Mouse (Mus musculus): ENCODE measurements at regions not wholly inside any gene's neighbourhood (a gene's known extent, or its start where the extent isn't known, plus 50 kb on each side); places are given as distances from the start of the nearest gene placed in this dataset.
"Not testable (repeated sequence)": the region's sequence is repeated elsewhere in the genome, so short reads cannot be mapped to it uniquely, and the experiment has no call there.

DNA sequence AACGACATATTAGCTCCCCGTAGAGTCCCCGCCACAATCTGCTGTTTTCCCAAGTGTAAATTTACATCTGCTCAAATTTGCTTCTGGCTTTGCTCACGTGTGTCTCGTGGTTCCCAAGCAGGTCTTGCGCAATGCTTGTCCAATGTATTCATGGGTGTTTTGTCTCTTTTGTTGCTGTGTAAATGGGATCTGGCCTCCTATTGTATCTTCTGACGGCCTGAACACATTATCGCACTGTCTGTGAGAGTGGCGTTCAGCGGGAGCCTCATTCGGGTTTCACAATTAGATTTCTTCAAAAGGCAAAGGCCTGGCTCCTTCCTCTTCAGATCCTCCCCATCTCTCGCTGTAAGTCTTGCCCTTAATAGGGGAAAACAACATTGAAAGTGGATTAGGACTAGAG is 274.5 kb downstream of the Fam19a5 start:
- no peaks in the 10 kb centered on the region for H3K36me3 ChIP-seq (ENCODE audit: poor library complexity, severe bottlenecking)
- no peaks in the 10 kb centered on the region for H3K9me3 ChIP-seq (replicated peaks)
- H3K4me3 ChIP-seq = no peak overlapping the region
- 7% methylated on average over 12 of the region's 12 CpGs for WGBS
- H3K9ac ChIP-seq = no peak overlapping the region
- H3K27ac ChIP-seq = no peak overlapping the region
- H3K4me2 ChIP-seq = no peak overlapping the region; the same call in 1 of the 2 replicates
- ATAC-seq = peak; percentile 50; the same call in 1 of the 2 replicates
- peaks cover 15% of the 10 kb centered on the region for H3K4me1 ChIP-seq
- no peaks in the 10 kb centered on the region for H3K27me3 ChIP-seq

DNA sequence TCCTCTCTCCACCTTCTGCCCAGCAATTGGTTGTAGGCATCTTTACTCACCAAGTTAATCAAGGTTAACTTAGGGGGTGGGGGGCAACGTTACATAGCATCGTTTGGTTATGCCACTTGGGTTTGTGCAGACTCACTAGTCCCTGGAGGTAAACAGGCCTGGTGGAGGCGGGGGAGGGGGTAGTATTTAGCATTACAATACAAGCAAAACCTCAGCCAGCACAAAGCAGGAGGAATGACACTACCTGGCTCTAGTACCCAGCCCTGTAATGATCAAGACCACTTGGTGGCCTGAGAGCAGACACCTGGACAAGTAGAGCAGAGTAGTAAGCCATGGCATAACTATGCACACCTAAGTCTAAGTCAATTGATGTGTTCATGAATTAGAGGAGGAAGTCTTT is 298.0 kb downstream of the Fam19a5 start:
- Histone ChIP-seq H3K36me3 (ENCODE audit: poor library complexity, severe bottlenecking) (no peaks in the 10 kb centered on the region), H3K4me3 (no peak overlapping the region), H3K9me3 (replicated peaks) (no peaks in the 10 kb centered on the region), H3K27ac (no peak overlapping the region), H3K9ac (no peak overlapping the region), H3K4me2 (no peak overlapping the region), H3K4me1 (no peaks in the 10 kb centered on the region), H3K27me3 (no peaks in the 10 kb centered on the region)
- no peak for ATAC-seq
- 46% methylated on average over 3 of the region's 3 CpGs for WGBS

DNA sequence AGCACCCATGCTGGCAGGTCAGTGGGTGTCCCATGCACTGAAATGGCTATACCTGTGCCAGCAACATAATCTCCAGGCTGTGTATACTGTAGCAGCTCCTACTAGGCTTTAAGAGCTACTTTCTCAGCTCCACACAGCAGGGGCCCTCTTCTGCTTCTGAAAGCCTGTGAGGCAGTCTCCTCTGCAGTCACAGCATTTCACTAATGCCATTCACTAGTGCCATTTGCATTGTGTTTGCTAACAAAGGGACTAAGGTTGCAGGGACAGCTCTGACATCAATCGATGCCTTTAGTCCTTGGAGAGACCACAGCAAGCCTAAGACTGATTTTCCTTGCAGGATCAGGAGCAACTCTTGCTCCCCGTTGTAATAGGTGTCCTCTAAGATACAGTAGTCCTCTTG is 315.0 kb downstream of the Fam19a5 start:
- 0% methylated on average over 2 of the region's 2 CpGs for WGBS
- Histone ChIP-seq H3K36me3 (ENCODE audit: poor library complexity, severe bottlenecking) (no peaks in the 10 kb centered on the region), H3K27ac (no peak overlapping the region), H3K4me2 (no peak overlapping the region), H3K9ac (no peak overlapping the region), H3K4me1 (0 out of 2 replicates have a peak, but pooled peaks cover 5% of the 10 kb centered on the region), H3K9me3 (replicated peaks) (no peaks in the 10 kb centered on the region), H3K27me3 (no peaks in the 10 kb centered on the region), H3K4me3 (no peak overlapping the region)
- ATAC-seq = no peak

DNA sequence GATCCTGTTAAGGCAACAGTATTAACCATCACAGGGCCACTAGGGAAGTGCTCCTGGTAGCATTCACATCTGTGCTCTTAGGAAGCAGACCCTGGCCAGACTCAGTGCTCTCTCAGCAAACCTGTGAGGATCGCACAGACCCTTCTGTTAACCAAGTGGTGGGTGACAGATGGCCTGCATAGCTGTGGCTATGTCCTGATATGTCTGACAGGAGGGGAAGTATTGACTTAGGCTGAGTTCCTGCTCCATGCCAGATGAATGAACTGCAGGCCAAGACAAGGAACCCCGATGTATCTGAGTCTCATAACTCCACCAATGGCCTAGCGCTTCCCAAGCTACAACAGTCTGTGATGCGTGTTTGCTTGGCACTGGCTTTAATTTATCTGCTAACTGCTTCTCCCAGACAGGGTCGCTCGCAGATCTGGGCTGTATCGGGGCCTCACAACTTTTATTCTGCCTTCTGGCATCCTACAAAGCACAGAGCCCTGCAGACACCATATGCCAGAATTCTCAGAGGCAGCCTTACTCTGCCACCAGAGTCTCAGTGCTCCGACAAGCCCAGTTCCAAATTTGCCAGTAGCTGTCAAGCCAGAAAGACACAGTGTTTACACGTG is 332.3 kb downstream of the Fam19a5 start:
- ATAC-seq = peak; percentile 85
- WGBS = 69% methylated on average over 9 of the region's 9 CpGs
- Histone ChIP-seq H3K4me3 (no peak overlapping the region), H3K4me2 (no peak overlapping the region), H3K4me1 (0 out of 2 replicates have a peak, but pooled peaks cover 5% of the 10 kb centered on the region), H3K9ac (no peak overlapping the region), H3K9me3 (replicated peaks) (no peaks in the 10 kb centered on the region), H3K36me3 (ENCODE audit: poor library complexity, severe bottlenecking) (no peaks in the 10 kb centered on the region), H3K27ac (peak overlapping the region; percentile 52; the same call in 1 of the 2 replicates), H3K27me3 (no peaks in the 10 kb centered on the region)

DNA sequence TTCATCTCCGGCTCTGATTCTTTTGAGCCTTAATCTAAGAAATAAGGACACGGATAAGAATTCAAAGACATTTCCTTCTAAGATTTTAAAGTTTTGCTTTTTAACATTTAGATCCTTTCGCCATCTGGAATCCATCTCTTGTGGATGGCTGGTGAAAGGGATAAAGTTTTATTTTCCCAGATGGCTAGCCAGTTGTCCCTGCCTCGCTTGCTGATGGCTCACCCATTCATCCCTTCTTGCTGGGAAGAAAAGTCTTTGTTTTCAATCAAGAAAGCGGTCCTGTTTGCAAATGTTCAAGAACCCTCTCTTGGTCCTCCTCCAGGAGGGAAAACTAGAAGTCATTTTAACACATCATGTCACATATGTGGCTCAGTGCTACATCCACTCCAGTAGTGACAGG is 346.8 kb downstream of the Fam19a5 start:
- no peak for ATAC-seq
- Histone ChIP-seq H3K36me3 (ENCODE audit: poor library complexity, severe bottlenecking) (no peaks in the 10 kb centered on the region), H3K9ac (no peak overlapping the region), H3K9me3 (replicated peaks) (no peaks in the 10 kb centered on the region), H3K4me1 (no peaks in the 10 kb centered on the region), H3K27me3 (no peaks in the 10 kb centered on the region), H3K27ac (no peak overlapping the region), H3K4me2 (no peak overlapping the region), H3K4me3 (no peak overlapping the region)
- 88% methylated on average over 5 of the region's 5 CpGs for WGBS

DNA sequence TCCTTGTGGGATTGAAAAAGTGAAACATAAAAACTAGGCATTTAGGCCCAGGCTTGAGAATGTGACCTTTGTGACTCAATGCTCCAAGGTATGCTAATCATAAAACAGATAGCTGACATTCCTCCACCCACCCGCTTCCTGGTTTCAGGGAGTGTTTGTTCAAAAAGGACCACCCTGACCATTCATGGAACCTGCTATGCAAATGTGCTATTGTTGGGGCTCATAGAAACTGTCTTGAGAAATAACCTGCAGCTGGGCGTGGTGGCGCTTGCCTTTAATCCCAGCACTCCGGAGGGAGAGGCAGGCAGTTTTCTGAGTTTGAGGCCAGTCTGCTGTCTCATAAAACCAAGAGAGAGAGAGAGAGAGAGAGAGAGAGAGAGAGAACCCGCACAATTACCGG is 350.8 kb downstream of the Fam19a5 start:
- not testable (repeated sequence) for H3K27me3 ChIP-seq; H3K36me3 ChIP-seq (ENCODE audit: poor library complexity, severe bottlenecking); H3K4me3 ChIP-seq; H3K9ac ChIP-seq; H3K9me3 ChIP-seq (replicated peaks); H3K27ac ChIP-seq; H3K4me1 ChIP-seq; ATAC-seq; H3K4me2 ChIP-seq
- WGBS = 85% methylated on average over 6 of the region's 6 CpGs

DNA sequence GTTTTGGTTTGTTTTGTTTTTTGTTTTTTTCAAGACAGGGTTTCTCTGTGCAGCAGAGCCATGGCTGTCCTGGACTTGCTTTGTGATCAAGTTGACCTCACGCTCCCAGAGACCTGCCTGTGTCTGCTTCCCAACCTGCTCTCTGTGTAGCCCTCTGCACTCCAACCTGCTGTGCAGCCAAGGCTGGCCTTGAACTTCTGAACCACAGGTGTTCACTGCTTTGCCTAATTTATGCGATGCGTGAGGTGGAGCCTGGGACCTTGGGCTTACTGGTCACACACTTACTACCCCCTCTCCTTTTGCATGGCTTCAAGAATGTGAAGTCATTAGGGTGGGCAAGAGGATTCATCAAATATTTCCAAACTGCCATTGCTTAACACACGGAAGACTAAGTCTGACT is 354.6 kb downstream of the Fam19a5 start:
- WGBS = 86% methylated on average over 4 of the region's 4 CpGs
- H3K36me3 ChIP-seq (ENCODE audit: poor library complexity, severe bottlenecking) = no peaks in the 10 kb centered on the region
- no peak for ATAC-seq
- no peaks in the 10 kb centered on the region for H3K4me1 ChIP-seq
- H3K27ac ChIP-seq = no peak overlapping the region
- no peaks in the 10 kb centered on the region for H3K27me3 ChIP-seq
- H3K9me3 ChIP-seq (replicated peaks) = no peaks in the 10 kb centered on the region
- no peak overlapping the region for H3K4me3 ChIP-seq
- no peak overlapping the region for H3K4me2 ChIP-seq
- H3K9ac ChIP-seq = no peak overlapping the region

DNA sequence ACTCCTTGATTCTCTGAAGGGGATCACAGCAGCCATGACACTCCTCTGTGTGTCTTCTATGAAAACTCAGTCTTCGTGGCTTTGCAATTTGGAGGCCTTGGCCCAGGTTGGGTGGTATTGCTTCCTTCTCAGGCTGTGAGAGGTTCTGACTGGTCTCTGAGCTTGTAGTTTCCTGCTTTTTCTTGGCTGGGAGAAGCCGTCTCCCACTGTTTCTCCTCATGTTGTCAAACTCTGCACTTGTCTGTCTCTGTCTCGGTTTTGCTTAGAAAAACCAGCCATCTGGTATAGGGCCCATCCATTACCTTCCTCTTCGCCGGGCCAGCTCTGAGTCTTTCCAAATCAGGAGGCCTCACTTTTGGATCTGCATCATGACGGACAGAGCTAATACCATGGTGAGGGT is 360.3 kb downstream of the Fam19a5 start:
- Histone ChIP-seq H3K4me3 (no peak overlapping the region), H3K27ac (no peak overlapping the region), H3K36me3 (ENCODE audit: poor library complexity, severe bottlenecking) (no peaks in the 10 kb centered on the region), H3K9me3 (replicated peaks) (no peaks in the 10 kb centered on the region), H3K27me3 (no peaks in the 10 kb centered on the region), H3K9ac (no peak overlapping the region), H3K4me2 (no peak overlapping the region), H3K4me1 (no peaks in the 10 kb centered on the region)
- 90% methylated on average over 6 of the region's 6 CpGs for WGBS
- no peak for ATAC-seq

DNA sequence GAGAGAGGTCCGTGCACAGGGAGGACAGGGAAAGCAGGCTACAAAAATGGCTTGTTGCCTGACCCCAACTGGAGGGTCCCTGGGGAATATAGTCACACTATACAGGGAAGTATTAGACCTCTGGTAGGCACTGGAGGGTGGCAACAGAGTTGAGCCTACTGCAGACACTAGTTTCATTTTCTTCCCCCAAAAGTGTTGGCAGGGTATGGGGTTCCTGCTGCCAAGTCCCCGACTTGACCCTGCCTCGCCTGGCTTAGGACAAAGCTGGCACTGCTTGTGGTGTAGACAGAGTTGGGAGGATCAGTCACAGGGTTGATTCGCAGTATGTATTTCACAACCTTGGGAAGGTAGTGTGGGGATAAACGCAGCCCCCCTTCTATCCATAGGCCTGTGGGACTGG is 362.2 kb downstream of the Fam19a5 start:
- ATAC-seq = no peak

DNA sequence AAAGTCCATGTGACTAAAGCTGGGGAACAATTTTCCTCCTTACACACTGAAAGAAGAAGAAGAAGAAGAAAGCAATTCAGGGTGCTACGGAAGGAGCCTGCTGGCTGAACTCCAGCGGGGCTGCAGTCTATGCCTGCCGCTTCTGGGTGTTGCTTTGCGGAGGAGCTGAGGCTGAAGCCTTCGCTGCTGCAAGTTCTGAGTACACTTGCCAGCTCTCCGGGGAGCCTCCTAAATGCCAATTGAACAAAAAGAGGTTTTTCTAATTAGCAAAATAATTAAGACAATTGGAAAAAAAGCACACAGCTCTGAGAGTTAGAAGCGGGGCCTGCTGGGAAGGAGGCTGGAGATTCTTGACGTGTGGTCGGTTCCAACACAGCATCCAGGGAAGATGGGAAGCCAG is 378.0 kb downstream of the Fam19a5 start:
- Histone ChIP-seq H3K4me3 (no peak overlapping the region), H3K4me1 (no peaks in the 10 kb centered on the region), H3K27ac (no peak overlapping the region), H3K4me2 (no peak overlapping the region), H3K9ac (no peak overlapping the region), H3K36me3 (ENCODE audit: poor library complexity, severe bottlenecking) (no peaks in the 10 kb centered on the region), H3K27me3 (no peaks in the 10 kb centered on the region), H3K9me3 (replicated peaks) (no peaks in the 10 kb centered on the region)
- ATAC-seq = no peak
- WGBS = 29% methylated on average over 9 of the region's 9 CpGs

More for the DNA sequence above, 362.2 kb downstream of the Fam19a5 start:
- no peak overlapping the region for H3K4me3 ChIP-seq
- H3K36me3 ChIP-seq (ENCODE audit: poor library complexity, severe bottlenecking) = no peaks in the 10 kb centered on the region
- no peak overlapping the region for H3K4me2 ChIP-seq
- no peaks in the 10 kb centered on the region for H3K4me1 ChIP-seq
- H3K27ac ChIP-seq = no peak overlapping the region
- no peaks in the 10 kb centered on the region for H3K27me3 ChIP-seq
- no peaks in the 10 kb centered on the region for H3K9me3 ChIP-seq (replicated peaks)
- 87% methylated on average over 5 of the region's 5 CpGs for WGBS
- no peak overlapping the region for H3K9ac ChIP-seq

DNA sequence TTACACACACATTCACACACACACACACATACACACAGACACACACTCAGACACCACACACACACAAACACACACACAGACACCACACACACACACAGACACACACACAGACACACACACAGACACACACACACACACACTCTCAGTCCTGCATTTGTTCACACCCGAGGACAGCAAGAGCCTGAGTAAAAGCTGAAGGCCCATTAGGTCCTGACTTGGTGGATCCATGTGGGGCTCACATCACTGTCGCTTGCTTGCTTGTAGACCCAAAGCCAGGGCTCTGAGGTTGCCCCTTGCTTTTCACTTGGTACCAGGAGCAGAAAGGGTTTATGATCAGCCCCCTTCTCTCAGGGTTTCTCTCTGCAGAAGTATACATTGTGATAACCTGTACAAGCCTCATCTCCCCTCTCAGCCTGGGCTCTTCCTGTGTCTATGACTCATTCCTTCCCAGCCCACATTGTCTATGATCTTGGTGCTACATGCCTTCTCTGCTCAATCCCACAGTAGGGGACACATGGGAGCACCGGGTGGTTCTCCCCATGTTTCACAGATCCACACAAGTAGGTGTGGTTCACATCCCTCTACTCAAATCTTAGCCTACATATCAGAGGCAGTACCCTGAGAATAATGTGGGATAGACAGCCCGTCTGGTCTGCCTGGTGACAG is 378.8 kb downstream of the Fam19a5 start:
- no peaks in the 10 kb centered on the region for H3K36me3 ChIP-seq (ENCODE audit: poor library complexity, severe bottlenecking)
- 84% methylated on average over 4 of the region's 4 CpGs for WGBS
- H3K27me3 ChIP-seq = no peaks in the 10 kb centered on the region
- no peak overlapping the region for H3K9ac ChIP-seq
- no peak overlapping the region for H3K27ac ChIP-seq
- H3K9me3 ChIP-seq (replicated peaks) = no peaks in the 10 kb centered on the region
- no peak overlapping the region for H3K4me3 ChIP-seq
- no peak overlapping the region for H3K4me2 ChIP-seq
- no peak for ATAC-seq
- no peaks in the 10 kb centered on the region for H3K4me1 ChIP-seq

DNA sequence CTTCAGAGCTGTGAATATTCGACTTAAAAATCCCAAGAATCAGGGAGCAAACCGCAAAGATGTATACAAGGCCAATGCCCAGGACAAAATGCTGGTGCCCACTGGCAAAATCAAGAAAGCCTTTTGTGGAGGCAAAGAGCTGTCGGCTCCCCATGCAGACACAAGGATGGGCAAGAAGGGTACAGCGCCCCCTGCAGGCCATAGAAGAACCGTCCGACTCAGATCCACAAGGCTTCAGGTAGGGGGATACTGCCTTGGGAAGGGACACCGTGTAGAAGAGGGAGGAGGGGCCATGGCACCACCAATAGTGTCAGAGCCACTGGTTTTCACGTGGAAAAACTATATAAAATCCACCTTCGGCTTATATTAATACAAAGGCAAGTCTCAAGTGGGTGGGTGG is 379.8 kb downstream of the Fam19a5 start:
- 40% methylated on average over 9 of the region's 9 CpGs for WGBS
- no peak for ATAC-seq

DNA sequence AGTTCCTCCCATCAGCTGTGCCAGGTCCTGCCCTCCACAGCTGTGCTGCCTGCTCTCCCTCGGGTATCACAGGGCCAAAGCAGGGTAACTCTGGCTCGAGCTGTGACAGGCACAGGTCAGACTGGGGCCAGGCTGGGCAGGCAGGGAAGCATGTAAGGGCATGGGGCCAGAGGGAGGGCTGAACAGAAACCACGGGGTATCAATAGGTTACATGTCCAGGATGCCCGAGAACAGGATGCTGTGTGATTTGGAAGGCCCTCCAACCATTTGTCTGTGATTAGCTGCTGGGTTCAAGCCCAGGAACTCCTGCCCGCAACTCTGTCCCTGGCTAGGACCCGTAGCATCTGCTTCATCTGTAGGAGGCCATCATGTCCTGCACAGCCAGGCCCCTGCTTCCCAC is 391.9 kb downstream of the Fam19a5 start:
- Histone ChIP-seq H3K36me3 (ENCODE audit: poor library complexity, severe bottlenecking) (no peaks in the 10 kb centered on the region), H3K9me3 (replicated peaks) (no peaks in the 10 kb centered on the region), H3K9ac (no peak overlapping the region), H3K4me2 (no peak overlapping the region), H3K27ac (no peak overlapping the region), H3K27me3 (no peaks in the 10 kb centered on the region), H3K4me1 (0 out of 2 replicates have a peak, but pooled peaks cover 7% of the 10 kb centered on the region), H3K4me3 (no peak overlapping the region)
- ATAC-seq = no peak
- WGBS = 89% methylated on average over 6 of the region's 6 CpGs

More for the DNA sequence above, 379.8 kb downstream of the Fam19a5 start:
- Histone ChIP-seq H3K27me3 (no peaks in the 10 kb centered on the region), H3K4me3 (no peak overlapping the region), H3K9me3 (replicated peaks) (no peaks in the 10 kb centered on the region), H3K4me2 (no peak overlapping the region), H3K36me3 (ENCODE audit: poor library complexity, severe bottlenecking) (no peaks in the 10 kb centered on the region), H3K9ac (no peak overlapping the region), H3K27ac (no peak overlapping the region), H3K4me1 (no peaks in the 10 kb centered on the region)
